Mouse (Mus musculus): ENCODE measurements around the gene Clstn3. TPM values are rescaled to one million over a fixed set of nuclear protein-coding genes. Genes with fewer than 3 reads are reported as not detected.
A peak's percentile ranks its signal among the peaks of the same experiment; 100 is the strongest.
"Not testable (repeated sequence)": the region's sequence is repeated elsewhere in the genome, so short reads cannot be mapped to it uniquely, and the experiment has no call there.

Clstn3 gene
- polyA plus RNA-seq, 1 experiment from 2014 or later = 2.7 TPM

DNA sequence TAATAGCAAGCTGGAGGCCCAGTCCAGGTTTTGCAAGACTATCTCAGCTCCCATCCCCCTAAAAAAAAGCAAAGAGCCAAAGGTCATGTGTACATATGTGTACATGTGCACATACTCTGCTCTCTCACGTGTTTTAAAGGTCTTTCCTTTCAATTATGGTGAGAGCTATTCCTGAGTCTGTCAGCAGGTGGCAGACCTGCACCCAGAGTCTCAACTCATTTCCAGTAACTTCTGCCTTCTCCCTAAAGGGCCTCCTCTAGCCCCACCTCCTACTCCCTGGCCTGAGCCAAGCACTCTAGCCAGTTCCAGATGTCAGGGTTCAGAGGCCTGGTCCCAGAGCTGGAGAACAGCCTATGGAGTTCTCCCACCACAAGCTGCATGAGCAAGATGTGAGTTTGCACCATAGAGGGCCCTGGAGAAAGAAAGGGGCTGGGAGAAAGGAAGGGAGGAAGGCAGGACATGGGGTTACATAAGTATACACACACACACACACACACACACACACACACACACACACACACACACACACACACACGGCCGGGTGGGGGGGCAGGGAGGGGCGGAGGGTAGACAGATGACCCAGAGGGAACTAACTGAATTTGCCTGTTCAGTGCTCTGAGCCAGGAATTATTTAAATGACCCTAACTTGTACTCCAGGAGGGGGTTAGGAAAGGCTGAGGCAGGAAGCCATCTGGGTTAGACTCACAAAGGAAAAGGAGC is 28.4 kb upstream of the Clstn3 start, which contains the start of gene C1rl:
C1rl (plus strand) TSS at position 272 of the 720 bp plus-strand sequence.
- peak; percentile 91 for TF ChIP-seq CTCF (IDR thresholded peaks at IDR 0.05; ENCODE audit: low read depth)
- no peaks in the 10 kb centered on the region for H3K9me3 ChIP-seq (ENCODE audit: control insufficient read depth)
- no peaks in the 10 kb centered on the region for H3K36me3 ChIP-seq (ENCODE audit: control insufficient read depth, insufficient read depth)
- H3K9ac ChIP-seq (ENCODE audit: low read depth, low read length) = no peak within 1 kb of the TSS
- 22% methylated on average over 4 of the region's 4 CpGs for WGBS
- H3K4me1 ChIP-seq (replicated peaks; ENCODE audit: control insufficient read depth, insufficient read depth, low read length) = 0 out of 2 replicates have a peak, but pooled peaks cover 4% of the 10 kb centered on the region
- peak; percentile 96 for ATAC-seq
- H3K4me2 ChIP-seq (replicated peaks; ENCODE audit: low read depth) = no peak within 1 kb of the TSS; the same call in 1 of the 2 replicates
- H3K27me3 ChIP-seq (replicated peaks; ENCODE audit: control insufficient read depth, insufficient read depth, low read length) = no peaks in the 10 kb centered on the region
- H3K4me3 ChIP-seq (ENCODE audit: low read depth, low read length) = no peak within 1 kb of the TSS
- no peak within 1 kb of the TSS; the same call in 1 of the 2 replicates for H3K27ac ChIP-seq (ENCODE audit: low read depth, low read length)

- no peak overlapping the region for H3K4me3 ChIP-seq (ENCODE audit: low read depth, low read length)
- H3K27me3 ChIP-seq (replicated peaks; ENCODE audit: control insufficient read depth, insufficient read depth, low read length) = no peaks in the 10 kb centered on the region
- no peak overlapping the region for H3K27ac ChIP-seq (ENCODE audit: low read depth, low read length)
- H3K4me1 ChIP-seq (replicated peaks; ENCODE audit: control insufficient read depth, insufficient read depth, low read length) = 0 out of 2 replicates have a peak, but pooled peaks cover 4% of the 10 kb centered on the region
- no peak overlapping the region for H3K9ac ChIP-seq (ENCODE audit: low read depth, low read length)
- H3K9me3 ChIP-seq (ENCODE audit: control insufficient read depth) = no peaks in the 10 kb centered on the region
- WGBS = 83% methylated on average over 6 of the region's 6 CpGs
- H3K36me3 ChIP-seq (ENCODE audit: control insufficient read depth, insufficient read depth) = no peaks in the 10 kb centered on the region
- ATAC-seq = no peak
- H3K4me2 ChIP-seq (replicated peaks; ENCODE audit: low read depth) = no peak overlapping the region
- TF ChIP-seq CTCF (IDR thresholded peaks at IDR 0.05; ENCODE audit: low read depth) = no peak
These were observed 26.8 kb upstream of the Clstn3 start for GRCm38 (mm10) chr6:124491427-124491826.

DNA sequence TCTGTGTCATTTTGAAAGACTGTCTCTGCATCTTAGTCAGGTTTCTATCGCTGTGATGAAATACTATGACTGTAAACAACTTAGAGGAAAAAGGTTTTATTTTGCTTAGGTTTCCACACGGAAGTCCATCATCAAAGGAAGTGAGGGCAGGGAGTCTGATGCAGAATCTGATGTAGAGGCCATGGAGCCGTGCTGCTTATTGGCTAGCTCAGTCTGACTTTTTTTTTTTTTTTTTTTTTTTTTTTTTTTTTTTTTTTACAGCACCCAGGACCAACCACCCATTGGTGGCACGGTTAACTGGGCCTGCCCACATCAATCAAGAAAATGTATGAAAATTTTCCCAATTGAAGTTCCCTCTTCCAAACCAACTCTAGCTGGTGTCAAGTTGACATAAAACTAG is 24.4 kb upstream of the Clstn3 start:
- WGBS = 81% methylated on average over 4 of the region's 4 CpGs
- Histone ChIP-seq H3K9me3 (ENCODE audit: control insufficient read depth) (no peaks in the 10 kb centered on the region), H3K4me1 (replicated peaks; ENCODE audit: control insufficient read depth, insufficient read depth, low read length) (0 out of 2 replicates have a peak, but pooled peaks cover 4% of the 10 kb centered on the region), H3K36me3 (ENCODE audit: control insufficient read depth, insufficient read depth) (no peaks in the 10 kb centered on the region), H3K4me2 (replicated peaks; ENCODE audit: low read depth) (no peak overlapping the region), H3K4me3 (ENCODE audit: low read depth, low read length) (no peak overlapping the region), H3K27me3 (replicated peaks; ENCODE audit: control insufficient read depth, insufficient read depth, low read length) (no peaks in the 10 kb centered on the region), H3K9ac (ENCODE audit: low read depth, low read length) (no peak overlapping the region), H3K27ac (ENCODE audit: low read depth, low read length) (no peak overlapping the region)
- ATAC-seq = no peak
- no peak for TF ChIP-seq CTCF (IDR thresholded peaks at IDR 0.05; ENCODE audit: low read depth)

- Histone ChIP-seq H3K36me3 (ENCODE audit: control insufficient read depth, insufficient read depth) (no peaks in the 10 kb centered on the region), H3K4me1 (replicated peaks; ENCODE audit: control insufficient read depth, insufficient read depth, low read length) (no peaks in the 10 kb centered on the region; the same call in 1 of the 2 replicates), H3K9ac (ENCODE audit: low read depth, low read length) (no peak overlapping the region), H3K27ac (ENCODE audit: low read depth, low read length) (no peak overlapping the region), H3K4me2 (replicated peaks; ENCODE audit: low read depth) (no peak overlapping the region), H3K4me3 (ENCODE audit: low read depth, low read length) (no peak overlapping the region), H3K27me3 (replicated peaks; ENCODE audit: control insufficient read depth, insufficient read depth, low read length) (no peaks in the 10 kb centered on the region), H3K9me3 (ENCODE audit: control insufficient read depth) (no peaks in the 10 kb centered on the region)
- ATAC-seq = 0 out of 2 replicates have a peak, but pooled peaks have one; percentile 28
- 18% methylated on average over 2 of the region's 2 CpGs for WGBS
- TF ChIP-seq CTCF (IDR thresholded peaks at IDR 0.05; ENCODE audit: low read depth) = no peak
These were observed 22.9 kb upstream of the Clstn3 start for GRCm38 (mm10) chr6:124487509-124487908.

GRCm38 (mm10) chr6:124485414-124486144 is 21.0 kb upstream of the Clstn3 start:
- Histone ChIP-seq H3K27me3 (replicated peaks; ENCODE audit: control insufficient read depth, insufficient read depth, low read length) (no peaks in the 10 kb centered on the region), H3K9ac (ENCODE audit: low read depth, low read length) (no peak overlapping the region), H3K9me3 (ENCODE audit: control insufficient read depth) (no peaks in the 10 kb centered on the region), H3K27ac (ENCODE audit: low read depth, low read length) (no peak overlapping the region), H3K4me3 (ENCODE audit: low read depth, low read length) (no peak overlapping the region), H3K36me3 (ENCODE audit: control insufficient read depth, insufficient read depth) (no peaks in the 10 kb centered on the region), H3K4me2 (replicated peaks; ENCODE audit: low read depth) (peak overlapping the region; percentile 10; the same call in 1 of the 2 replicates), H3K4me1 (replicated peaks; ENCODE audit: control insufficient read depth, insufficient read depth, low read length) (no peaks in the 10 kb centered on the region; the same call in 1 of the 2 replicates)
- whole genome bisulfite sequencing = 48% methylated on average over 21 of the region's 21 CpGs
- TF ChIP-seq CTCF (IDR thresholded peaks at IDR 0.05; ENCODE audit: low read depth) = no peak
- ATAC-seq = no peak

- ATAC-seq = no peak
- no peak for TF ChIP-seq CTCF (IDR thresholded peaks at IDR 0.05; ENCODE audit: low read depth)
- Histone ChIP-seq H3K9ac (ENCODE audit: low read depth, low read length) (no peak overlapping the region), H3K27ac (ENCODE audit: low read depth, low read length) (no peak overlapping the region), H3K9me3 (ENCODE audit: control insufficient read depth) (no peaks in the 10 kb centered on the region), H3K27me3 (replicated peaks; ENCODE audit: control insufficient read depth, insufficient read depth, low read length) (no peaks in the 10 kb centered on the region), H3K4me1 (replicated peaks; ENCODE audit: control insufficient read depth, insufficient read depth, low read length) (no peaks in the 10 kb centered on the region; the same call in 1 of the 2 replicates), H3K36me3 (ENCODE audit: control insufficient read depth, insufficient read depth) (no peaks in the 10 kb centered on the region), H3K4me3 (ENCODE audit: low read depth, low read length) (no peak overlapping the region), H3K4me2 (replicated peaks; ENCODE audit: low read depth) (no peak overlapping the region)
- WGBS = 62% methylated on average over 7 of the region's 7 CpGs
These were observed 20.3 kb upstream of the Clstn3 start for GRCm38 (mm10) chr6:124484851-124485250.

DNA sequence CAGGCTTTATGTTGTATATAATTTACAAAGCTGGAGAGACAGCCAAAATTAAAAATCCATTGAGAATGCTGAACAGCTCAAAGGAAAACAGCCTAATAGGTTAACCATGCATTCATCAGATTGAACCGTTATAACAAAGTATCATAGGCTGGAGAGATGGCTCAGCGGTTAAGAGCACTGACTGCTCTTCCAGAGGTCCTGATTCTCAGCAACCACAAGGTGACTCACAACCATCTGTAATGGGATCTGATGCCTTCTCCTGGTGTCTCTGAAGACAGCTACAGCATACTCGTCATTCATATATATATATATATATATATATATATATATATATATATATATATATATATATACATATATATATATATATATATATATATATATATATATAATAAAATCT is 19.2 kb upstream of the Clstn3 start:
- not testable (repeated sequence) for H3K9me3 ChIP-seq (ENCODE audit: control insufficient read depth); H3K9ac ChIP-seq (ENCODE audit: low read depth, low read length); H3K27ac ChIP-seq (ENCODE audit: low read depth, low read length); H3K36me3 ChIP-seq (ENCODE audit: control insufficient read depth, insufficient read depth); ATAC-seq; H3K4me1 ChIP-seq (replicated peaks; ENCODE audit: control insufficient read depth, insufficient read depth, low read length); H3K4me2 ChIP-seq (replicated peaks; ENCODE audit: low read depth); H3K27me3 ChIP-seq (replicated peaks; ENCODE audit: control insufficient read depth, insufficient read depth, low read length); H3K4me3 ChIP-seq (ENCODE audit: low read depth, low read length)
- WGBS = 84% methylated on average over 3 of the region's 3 CpGs

Data from intestine, postnatal 0 days (tissue).